10 mouse cellular contexts compared by ENCODE assay signal in the genomic region with DNA sequence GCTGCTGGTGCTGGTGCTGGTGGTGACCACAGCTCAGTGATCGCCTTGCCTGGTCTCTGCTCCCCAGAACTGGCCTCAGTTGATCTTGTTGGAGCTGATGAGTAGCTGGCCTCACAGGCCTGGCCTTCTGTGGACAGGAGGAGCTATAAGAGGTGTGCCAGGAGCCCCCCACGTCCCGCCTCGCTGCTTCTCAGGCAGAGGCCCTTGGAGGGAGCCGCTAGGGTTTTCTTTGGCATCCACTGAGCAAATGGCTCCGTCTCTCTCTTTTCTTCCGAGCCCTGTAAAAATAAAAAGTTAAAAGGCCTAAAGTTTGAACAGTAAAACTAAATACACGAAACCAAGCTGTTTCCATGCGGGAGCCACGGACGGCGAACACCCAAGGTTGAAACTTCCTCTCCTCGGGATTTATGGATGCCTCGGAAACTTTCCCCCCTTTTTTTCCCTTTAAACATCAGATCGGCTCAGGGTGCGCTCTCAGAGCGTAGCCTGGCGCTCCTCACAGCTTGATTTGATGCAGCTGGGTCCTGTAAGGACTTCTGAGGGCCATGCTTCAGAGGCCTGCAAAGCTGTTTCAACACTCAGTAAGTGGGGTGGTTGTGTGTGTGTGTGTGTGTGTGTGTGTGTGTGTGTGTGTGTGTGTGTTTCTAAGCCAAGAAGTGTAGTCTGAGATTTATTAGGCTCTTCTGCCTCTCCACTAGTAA. TPM values are rescaled to one million over a fixed set of nuclear protein-coding genes. Genes with fewer than 3 reads are reported as not detected.
DNase-seq lines count a peak whose midpoint lies in the region; ATAC-seq and TF ChIP-seq lines count a peak whose summit lies in the region.
"Had no signal": no experiment of that assay in that cellular context is flagged by ENCODE, and none has a peak within 500 bp of the region (broad histone marks: within the 10 kb centered on the region; RNA-seq: fewer than 3 reads in every experiment).

No protein-coding gene starts in this region.

- H3K4me2 ChIP-seq in lung, embryonic 14.5 days, result 0 out of 2 replicates have a peak overlapping the region, but pooled peaks have one; percentile 8
- no peak overlapping the region for H3K4me2 ChIP-seq in heart, embryonic 15.5 days
- H3K4me2 ChIP-seq in kidney, embryonic 15.5 days, result 0 out of 2 replicates have a peak overlapping the region, but pooled peaks have one; percentile 30
- H3K4me2 ChIP-seq in neural tube, embryonic 15.5 days, result no peak overlapping the region
- H3K4me2 ChIP-seq: neural tube, embryonic 12.5 days had no signal

- H3K4me3 ChIP-seq in lung, embryonic 14.5 days (ENCODE audit: low read depth, low read length), result no peak overlapping the region
- no peak overlapping the region for H3K4me3 ChIP-seq in heart, embryonic 15.5 days
- H3K4me3 ChIP-seq in kidney, embryonic 15.5 days (replicated peaks), result no peak overlapping the region
- no peak overlapping the region for H3K4me3 ChIP-seq in neural tube, embryonic 15.5 days (replicated peaks)
- H3K4me3 ChIP-seq: neural tube, embryonic 12.5 days had no signal

- 24% methylated on average over 18 of the region's 18 CpGs for WGBS in lung, embryonic 14.5 days
- 59% methylated on average over 18 of the region's 18 CpGs for WGBS in heart, embryonic 15.5 days
- 29% methylated on average over 18 of the region's 18 CpGs for WGBS in kidney, embryonic 15.5 days
- WGBS in neural tube, embryonic 15.5 days, result 59% methylated on average over 18 of the region's 18 CpGs

- H3K4me1 ChIP-seq in lung, embryonic 14.5 days (ENCODE audit: insufficient read depth), result peaks cover 34% of the 10 kb centered on the region
- peaks cover 38% of the 10 kb centered on the region for H3K4me1 ChIP-seq in heart, embryonic 15.5 days (replicated peaks)
- peaks cover 57% of the 10 kb centered on the region for H3K4me1 ChIP-seq in kidney, embryonic 15.5 days
- H3K4me1 ChIP-seq in neural tube, embryonic 15.5 days, result peaks cover 11% of the 10 kb centered on the region
- H3K4me1 ChIP-seq: neural tube, embryonic 12.5 days had no signal

- peak overlapping the region; percentile 35 for H3K9ac ChIP-seq in lung, embryonic 14.5 days
- no peak overlapping the region for H3K9ac ChIP-seq in heart, embryonic 15.5 days
- H3K9ac ChIP-seq in kidney, embryonic 15.5 days, result no peak overlapping the region
- H3K9ac ChIP-seq in neural tube, embryonic 15.5 days (replicated peaks), result no peak overlapping the region
- H3K9ac ChIP-seq: neural tube, embryonic 12.5 days had no signal

- no peaks in the 10 kb centered on the region for H3K9me3 ChIP-seq in lung, embryonic 14.5 days (ENCODE audit: low read depth, low read length)
- H3K9me3 ChIP-seq in heart, embryonic 15.5 days (replicated peaks), result no peaks in the 10 kb centered on the region
- H3K9me3 ChIP-seq in kidney, embryonic 15.5 days (replicated peaks), result 0 out of 2 replicates have a peak, but pooled peaks cover 7% of the 10 kb centered on the region
- H3K9me3 ChIP-seq in neural tube, embryonic 15.5 days (replicated peaks), result no peaks in the 10 kb centered on the region

- peaks cover 11% of the 10 kb centered on the region; the same call in 1 of the 2 replicates for H3K36me3 ChIP-seq in lung, embryonic 14.5 days (ENCODE audit: insufficient read depth)
- H3K36me3 ChIP-seq in heart, embryonic 15.5 days, result peaks cover 5% of the 10 kb centered on the region; the same call in 1 of the 2 replicates
- peaks cover 37% of the 10 kb centered on the region for H3K36me3 ChIP-seq in kidney, embryonic 15.5 days
- 0 out of 2 replicates have a peak, but pooled peaks cover 3% of the 10 kb centered on the region for H3K36me3 ChIP-seq in neural tube, embryonic 15.5 days

- peak overlapping the region; percentile 97 for H3K27ac ChIP-seq in lung, embryonic 14.5 days (ENCODE audit: low read depth)
- H3K27ac ChIP-seq in heart, embryonic 15.5 days, result peak overlapping the region; percentile 75
- peak overlapping the region; percentile 96 for H3K27ac ChIP-seq in kidney, embryonic 15.5 days
- peak overlapping the region; percentile 60 for H3K27ac ChIP-seq in neural tube, embryonic 15.5 days (replicated peaks)
- H3K27ac ChIP-seq: neural tube, embryonic 12.5 days had no signal

- peak; percentile 81 for ATAC-seq in lung, embryonic 14.5 days (ENCODE audit: insufficient read depth)
- 0 out of 2 replicates have a peak, but pooled peaks have one; percentile 29 for ATAC-seq in heart, embryonic 15.5 days (replicated peaks; ENCODE audit: insufficient number of reproducible peaks, insufficient read depth, low FRiP score, low read depth)
- peak; percentile 80 for ATAC-seq in kidney, embryonic 15.5 days (replicated peaks; ENCODE audit: low FRiP score)
- no peak for ATAC-seq in neural tube, embryonic 15.5 days (ENCODE audit: low FRiP score)

- no peak for TF ChIP-seq CTCF in lung, embryonic 14.5 days (IDR thresholded peaks at IDR 0.05; ENCODE audit: low read depth)

- H3K27me3 ChIP-seq in lung, embryonic 14.5 days (ENCODE audit: insufficient read depth, low read length), result no peaks in the 10 kb centered on the region
- no peaks in the 10 kb centered on the region for H3K27me3 ChIP-seq in heart, embryonic 15.5 days
- H3K27me3 ChIP-seq in kidney, embryonic 15.5 days, result no peaks in the 10 kb centered on the region
- no peaks in the 10 kb centered on the region for H3K27me3 ChIP-seq in neural tube, embryonic 15.5 days (replicated peaks)
- H3K27me3 ChIP-seq: neural tube, embryonic 12.5 days had no signal

- peak; percentile 88 for DNase-seq in lung, embryonic 14.5 days
- no peak for DNase-seq in lung, adult 18-20 months
- no peak for DNase-seq in thymus, adult 18-20 months
- no peak for DNase-seq in spleen, adult 12 weeks (ENCODE audit: low spot score)
- DNase-seq: right cerebral cortex, postnatal 14 days; thymus, adult 2 months had no signal

RNA-seq across cellular contexts. Expression of gene Nkd1, which starts 25.0 kb away (rescaled TPM):
- 53.6 and 63.4 TPM in 2 replicates for polyA plus RNA-seq in lung, embryonic 14.5 days (2014; fragmentation: Nextera tagmentation; extraction: Ambion mirVana)
- polyA plus RNA-seq in heart, embryonic 15.5 days (2015; fragmentation: Nextera tagmentation; extraction: Ambion mirVana), result 14.6 and 19.5 TPM in 2 replicates
- polyA plus RNA-seq in kidney, embryonic 15.5 days (2015; fragmentation: Nextera tagmentation; extraction: Ambion mirVana), result 60.0 and 68.1 TPM in 2 replicates
- polyA plus RNA-seq in neural tube, embryonic 15.5 days (2015; fragmentation: Nextera tagmentation; extraction: Ambion mirVana), result 39.5 and 40.2 TPM in 2 replicates

Comparison
In these comparisons a context has a peak if more than half of its experiments do, and no peak if none do; other contexts are left out.
1. H3K4me2 ChIP-seq: peak in lung, embryonic 14.5 days (single experiment) and kidney, embryonic 15.5 days (single experiment); none in heart, embryonic 15.5 days (single experiment) and neural tube, embryonic 15.5 days (single experiment).
2. Peak in every context shown above with its lines, with median percentiles within 50 percentile points of each other: H3K27ac ChIP-seq.